Mouse (Mus musculus) G1E (cell line): ENCODE measurements around the gene Igfbp5.

Experiments used
- GATA1 ChIP-seq: IDR thresholded peaks from 2 replicates; pipeline ENCODE4 v1.6.1; 2012; ENCODE audit warnings: borderline replicate concordance, low read length, inconsistent platforms, mixed read lengths
- GATA2 ChIP-seq: IDR thresholded peaks from 2 replicates; pipeline ENCODE4 v1.6.1; 2012; ENCODE audit warnings: low read depth, low read length, inconsistent platforms, borderline replicate concordance

- TF ChIP-seq GATA1: no peak
- no peak for TF ChIP-seq GATA2
These were observed 50.0 kb downstream of the Igfbp5 start for GRCm38 (mm10) chr1:72824707-72825101.
